Mouse (Mus musculus): ENCODE data around the gene Irf3. TPM values are rescaled to one million over a fixed set of nuclear protein-coding genes. Genes with fewer than 3 reads are reported as not detected.

The Irf3 gene
- 50.7 and 80.7 TPM in 2 replicates for total RNA-seq (2015; ENCODE audit: low replicate concordance)
- 44.2 and 62.0 TPM in 2 replicates for total RNA-seq (2017; ENCODE audit: low replicate concordance)

GRCm38 (mm10) chr7:44997231-44997939, at the start of gene Irf3:
Gene Irf3, plus strand, starts transcription at chr7:44997648.
- ATAC-seq (replicated peaks; ENCODE audit: low FRiP score, poor library complexity, severe bottlenecking) = peak; percentile 91

- ATAC-seq (replicated peaks; ENCODE audit: low FRiP score, poor library complexity, severe bottlenecking) = no peak
Measured at GRCm38 (mm10) chr7:44949922-44950321, 47.5 kb upstream of the Irf3 start.

DNA sequence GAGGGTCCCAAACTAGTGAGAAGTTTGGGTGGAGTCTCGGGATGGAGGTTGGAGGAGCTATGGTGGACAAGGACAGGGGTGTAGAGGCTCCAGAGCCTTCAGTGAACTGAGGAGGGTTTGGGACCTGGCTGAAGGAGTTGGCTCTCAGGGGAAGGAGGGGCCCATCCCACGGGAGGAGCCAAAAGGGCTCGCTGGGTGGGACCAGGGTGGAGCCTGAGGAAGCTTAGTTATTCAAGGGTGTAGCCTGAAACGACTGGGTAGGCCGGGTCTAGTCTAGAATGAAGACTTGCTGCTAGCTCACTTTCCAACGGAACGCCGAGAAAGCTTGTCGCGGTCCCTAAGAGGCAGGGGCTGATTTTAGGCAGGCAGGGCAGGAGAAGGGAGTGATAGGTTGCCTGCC, 45.5 kb upstream of the Irf3 start:
- peak; percentile 89 for ATAC-seq (replicated peaks; ENCODE audit: low FRiP score, poor library complexity, severe bottlenecking)

DNA sequence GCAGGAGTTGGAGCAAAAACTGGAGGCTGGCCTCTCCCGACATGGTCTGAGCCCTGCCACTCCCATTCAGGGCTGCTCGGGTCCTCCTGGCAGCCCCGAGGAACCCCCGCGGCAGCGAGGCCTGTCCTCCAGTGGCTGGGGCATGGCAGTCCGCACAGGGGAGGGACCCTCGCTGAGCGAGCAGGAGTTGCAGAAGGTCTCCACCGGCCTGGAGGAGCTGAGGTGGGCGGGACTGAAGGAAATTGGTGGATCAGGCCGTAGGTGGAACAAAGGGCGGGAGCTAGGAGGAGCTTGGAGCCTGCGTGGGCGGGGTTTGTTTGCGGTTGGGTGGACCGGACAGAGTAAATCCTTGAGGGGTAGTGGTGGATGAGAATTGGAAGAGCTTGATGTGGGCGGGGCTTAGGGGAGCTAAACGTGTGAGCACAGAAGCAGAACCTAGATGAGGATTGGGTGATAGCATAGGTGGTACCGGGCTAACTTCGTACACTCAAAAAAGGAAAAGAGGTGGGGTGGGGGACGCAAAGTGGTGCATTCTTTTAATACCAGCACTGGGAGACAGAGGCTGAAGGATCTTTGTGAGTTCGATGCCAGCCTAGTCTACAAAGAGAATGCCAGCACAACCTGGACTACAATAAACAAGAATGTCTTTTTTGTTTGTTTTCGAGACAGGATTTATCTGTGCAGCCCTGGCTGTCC, 44.7 kb upstream of the Irf3 start:
- ATAC-seq (replicated peaks; ENCODE audit: low FRiP score, poor library complexity, severe bottlenecking) = peak; percentile 86

GRCm38 (mm10) chr7:44953561-44953960, 43.9 kb upstream of the Irf3 start:
- no peak for ATAC-seq (replicated peaks; ENCODE audit: low FRiP score, poor library complexity, severe bottlenecking)

DNA sequence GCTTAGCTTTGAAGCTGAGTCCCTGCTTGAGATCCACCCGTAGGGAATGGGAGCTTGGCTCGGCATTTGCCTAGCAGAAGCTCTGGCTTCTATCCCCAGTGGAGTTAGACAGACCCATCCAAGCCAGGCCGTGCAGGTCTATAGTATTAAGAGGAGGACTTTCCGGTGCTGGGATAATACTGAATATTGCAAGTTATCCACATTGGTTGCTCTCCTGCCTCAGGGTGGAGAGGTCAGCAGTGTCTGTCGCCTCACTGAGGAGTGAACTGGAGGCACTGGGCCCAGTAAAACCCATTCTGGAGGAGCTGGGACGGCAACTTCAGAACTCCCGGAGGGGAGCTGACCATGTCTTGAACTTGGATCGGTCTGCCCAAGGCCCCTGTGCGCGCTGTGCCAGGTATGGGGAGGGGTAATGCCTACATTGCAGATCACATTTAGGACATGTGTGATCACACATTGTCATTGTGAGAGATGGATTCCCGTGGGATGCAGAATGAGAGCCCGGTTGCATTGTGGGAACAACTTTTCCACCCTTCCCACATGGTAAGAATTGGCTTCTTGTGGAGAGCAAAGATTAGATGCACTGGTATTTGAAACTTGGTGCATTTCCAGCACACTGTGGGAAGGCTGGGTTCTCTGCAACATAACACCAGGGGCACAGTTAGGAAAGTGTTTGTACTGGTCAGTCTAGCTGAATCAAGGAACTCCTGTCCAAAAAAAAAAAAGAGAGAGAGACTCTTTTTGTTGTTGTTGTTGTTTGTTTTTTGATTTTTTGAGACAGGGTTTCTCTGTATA, 43.2 kb upstream of the Irf3 start:
- ATAC-seq (replicated peaks; ENCODE audit: low FRiP score, poor library complexity, severe bottlenecking) = no peak

GRCm38 (mm10) chr7:44955628-44956027, 41.8 kb upstream of the Irf3 start:
- no peak for ATAC-seq (replicated peaks; ENCODE audit: low FRiP score, poor library complexity, severe bottlenecking)

DNA sequence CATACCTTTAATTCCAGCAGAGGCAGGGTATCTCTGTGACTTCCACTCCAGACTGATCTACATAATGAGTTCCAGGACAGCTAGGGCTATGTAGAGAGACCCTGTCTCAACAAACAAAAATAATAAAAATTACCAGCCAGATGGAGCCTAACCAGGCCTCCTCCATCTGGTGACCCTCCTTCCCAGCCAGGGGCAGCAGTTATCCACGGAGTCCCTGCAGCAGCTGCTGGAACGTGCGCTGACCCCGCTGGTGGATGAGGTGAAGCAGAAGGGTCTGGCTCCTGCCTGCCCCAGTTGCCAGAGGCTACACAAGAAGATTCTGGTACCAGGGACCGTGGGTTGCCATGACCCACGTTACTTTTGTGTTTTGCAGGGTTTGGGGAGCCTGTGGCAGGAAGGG, 41.2 kb upstream of the Irf3 start:
- ATAC-seq (replicated peaks; ENCODE audit: low FRiP score, poor library complexity, severe bottlenecking) = no peak

- no peak for ATAC-seq (replicated peaks; ENCODE audit: low FRiP score, poor library complexity, severe bottlenecking)
Measured at GRCm38 (mm10) chr7:44957183-44957835, 40.1 kb upstream of the Irf3 start.

GRCm38 (mm10) chr7:44958208-44958607, 39.2 kb upstream of the Irf3 start:
- no peak for ATAC-seq (replicated peaks; ENCODE audit: low FRiP score, poor library complexity, severe bottlenecking)

GRCm38 (mm10) chr7:44959281-44959680, 38.2 kb upstream of the Irf3 start:
- ATAC-seq (replicated peaks; ENCODE audit: low FRiP score, poor library complexity, severe bottlenecking) = no peak

DNA sequence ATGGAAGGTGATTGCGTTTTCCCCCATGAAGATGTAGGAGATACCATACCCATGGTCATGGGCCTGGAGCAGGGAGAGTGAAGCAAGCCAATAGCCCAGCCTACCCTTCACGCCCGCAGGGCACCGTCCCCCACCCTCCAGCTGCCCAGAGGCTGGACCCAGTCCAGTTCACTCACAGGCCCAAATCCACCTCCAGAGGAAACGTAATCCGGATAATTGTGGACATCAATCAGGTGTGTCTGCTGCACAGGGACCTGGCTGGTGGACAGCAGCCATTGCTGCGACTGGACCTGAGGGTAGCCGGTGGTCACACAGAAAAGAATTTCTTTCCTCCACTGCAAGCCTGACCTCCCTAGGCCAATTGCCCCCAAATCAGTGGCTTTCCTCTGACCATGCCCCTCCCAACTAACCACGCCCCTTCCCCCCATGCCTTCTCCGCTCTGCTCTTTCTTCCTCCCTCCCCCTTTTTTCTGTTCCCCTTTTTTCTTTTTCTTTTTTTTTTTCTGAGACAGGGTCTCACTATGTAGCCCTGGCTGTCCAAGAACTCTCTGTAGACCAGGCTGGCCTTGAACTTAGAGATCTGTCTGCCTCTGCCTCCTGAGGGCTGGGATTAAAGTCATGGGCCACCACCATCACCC, 37.5 kb upstream of the Irf3 start:
- ATAC-seq (replicated peaks; ENCODE audit: low FRiP score, poor library complexity, severe bottlenecking) = no peak

DNA sequence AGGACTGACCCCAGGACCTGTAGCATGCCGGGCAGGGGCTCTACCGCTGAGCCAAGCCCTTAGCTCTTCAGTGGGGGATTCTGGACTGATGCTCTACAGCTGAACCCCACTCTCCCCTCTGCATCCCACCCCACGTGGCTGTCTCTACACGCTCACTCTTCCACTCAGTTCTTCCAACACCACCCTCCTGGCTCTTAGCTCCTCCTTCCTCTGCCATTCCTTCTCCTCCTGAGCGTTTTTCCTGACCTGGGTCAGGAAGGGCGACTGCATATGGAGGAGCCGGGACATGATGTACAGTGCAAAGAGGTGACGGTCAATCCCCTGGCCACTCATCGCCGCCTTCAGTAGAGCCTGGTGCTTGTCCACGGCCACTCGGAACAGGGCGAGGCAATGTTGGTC, 36.9 kb upstream of the Irf3 start:
- ATAC-seq (replicated peaks; ENCODE audit: low FRiP score, poor library complexity, severe bottlenecking) = no peak

GRCm38 (mm10) chr7:44962337-44962736, 35.1 kb upstream of the Irf3 start:
- no peak for ATAC-seq (replicated peaks; ENCODE audit: low FRiP score, poor library complexity, severe bottlenecking)

DNA sequence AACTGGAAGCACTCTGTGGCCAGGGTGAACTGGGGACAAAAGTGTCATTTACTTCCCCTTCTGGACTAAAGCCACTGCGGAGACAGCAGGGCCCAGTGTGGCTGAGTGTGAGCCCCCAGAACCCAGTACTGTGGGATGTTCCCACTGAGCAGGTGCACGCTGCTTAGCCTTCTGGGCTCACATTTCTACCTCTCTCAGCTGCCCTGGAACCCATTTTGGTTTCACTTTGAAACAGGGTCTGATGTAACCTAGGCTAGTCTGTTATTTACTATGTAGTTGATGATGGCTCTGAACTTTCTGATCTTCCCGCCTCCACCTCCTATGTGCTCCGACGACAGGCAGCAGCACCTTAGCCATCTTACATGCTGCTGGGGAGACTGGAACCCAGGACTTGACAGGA, 34.6 kb upstream of the Irf3 start:
- no peak for ATAC-seq (replicated peaks; ENCODE audit: low FRiP score, poor library complexity, severe bottlenecking)

DNA sequence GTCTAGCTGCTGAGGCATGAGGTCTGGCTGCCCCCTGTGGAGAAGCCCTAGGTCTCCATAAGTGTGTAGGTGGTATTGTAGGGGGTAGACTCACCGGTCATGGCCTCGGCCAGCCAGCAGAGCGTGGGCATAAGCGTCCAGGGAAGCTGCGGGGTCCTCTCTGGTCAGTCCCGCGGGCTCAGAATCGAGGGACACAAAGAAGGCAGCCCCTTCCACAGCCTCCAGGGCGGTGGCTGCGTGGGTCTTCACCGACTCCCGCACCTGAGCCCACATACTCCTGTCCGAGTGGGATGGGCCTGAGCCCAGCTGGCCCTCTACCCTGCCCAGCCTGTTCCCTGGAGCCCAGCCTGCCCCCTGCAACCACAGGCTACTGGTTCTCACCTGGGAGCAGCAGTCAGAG, 32.5 kb upstream of the Irf3 start:
- ATAC-seq (replicated peaks; ENCODE audit: low FRiP score, poor library complexity, severe bottlenecking) = no peak

DNA sequence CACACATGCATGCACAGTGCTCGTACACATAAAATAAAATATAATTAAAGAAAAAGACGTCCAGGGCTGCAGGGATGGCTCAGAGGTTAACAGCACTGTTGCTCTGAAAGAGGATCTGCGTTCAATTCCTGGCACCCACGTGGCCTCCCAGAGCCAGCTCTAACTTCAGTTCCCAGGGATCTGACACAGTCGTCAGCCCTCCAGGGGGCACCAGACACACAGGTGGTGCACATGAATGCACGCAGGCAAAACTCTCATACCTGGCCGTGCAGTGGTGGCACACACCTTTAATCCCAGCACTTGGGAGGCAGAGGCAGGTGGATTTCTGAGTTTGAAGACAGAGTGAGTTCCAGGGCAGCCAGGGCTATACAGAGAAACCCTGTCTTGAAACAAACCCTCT, 31.5 kb upstream of the Irf3 start:
- no peak for ATAC-seq (replicated peaks; ENCODE audit: low FRiP score, poor library complexity, severe bottlenecking)

- ATAC-seq (replicated peaks; ENCODE audit: low FRiP score, poor library complexity, severe bottlenecking) = no peak
Measured at GRCm38 (mm10) chr7:44966638-44967037, 30.8 kb upstream of the Irf3 start.

DNA sequence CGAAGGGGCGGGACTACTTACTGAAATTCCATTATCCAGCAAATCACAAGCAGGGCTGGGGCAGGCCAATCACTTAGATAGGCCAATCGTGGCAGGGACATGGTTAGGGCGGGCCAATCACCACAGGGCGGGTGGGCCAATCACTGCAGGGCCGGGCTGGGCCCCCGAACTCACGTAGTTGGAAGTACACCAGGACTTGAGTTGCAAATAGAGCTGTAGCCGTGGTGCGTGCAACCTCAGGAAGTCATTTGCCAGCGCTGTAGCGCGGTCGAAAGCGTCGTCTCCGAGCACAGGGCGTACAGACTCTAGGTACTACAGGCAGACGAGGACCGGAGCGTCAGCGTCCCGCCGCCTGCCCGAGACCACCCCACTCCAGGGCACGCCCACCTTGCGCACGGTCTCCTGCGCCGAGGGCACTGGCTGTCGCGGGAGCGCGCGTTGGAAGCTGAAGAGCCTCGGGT, 27.2 kb upstream of the Irf3 start:
- no peak for ATAC-seq (replicated peaks; ENCODE audit: low FRiP score, poor library complexity, severe bottlenecking)

GRCm38 (mm10) chr7:44971142-44971541, 26.3 kb upstream of the Irf3 start:
- ATAC-seq (replicated peaks; ENCODE audit: low FRiP score, poor library complexity, severe bottlenecking) = no peak

Data from erythroid progenitor cell, adult 5-6 weeks (primary cell).